Mouse (Mus musculus): ENCODE measurements at regions not wholly inside any gene's neighbourhood (a gene's known extent, or its start where the extent isn't known, plus 50 kb on each side); places are given as distances from the start of the nearest gene placed in this dataset.

- TF ChIP-seq CTCF (IDR thresholded peaks at IDR 0.05; ENCODE audit: borderline replicate concordance, control insufficient read depth, extremely low read depth, insufficient read depth, low read length, poor library complexity) (no peak), POLR2A (IDR thresholded peaks at IDR 0.05; ENCODE audit: control insufficient read depth, extremely low read depth, insufficient read depth, low read length, poor library complexity) (no peak)
These were observed 195.4 kb upstream of the Habp2 start for GRCm38 (mm10) chr19:56091581-56091980.
